Mouse (Mus musculus): ENCODE measurements at regions not wholly inside any gene's neighbourhood (a gene's known extent, or its start where the extent isn't known, plus 50 kb on each side); places are given as distances from the start of the nearest gene placed in this dataset.

DNA sequence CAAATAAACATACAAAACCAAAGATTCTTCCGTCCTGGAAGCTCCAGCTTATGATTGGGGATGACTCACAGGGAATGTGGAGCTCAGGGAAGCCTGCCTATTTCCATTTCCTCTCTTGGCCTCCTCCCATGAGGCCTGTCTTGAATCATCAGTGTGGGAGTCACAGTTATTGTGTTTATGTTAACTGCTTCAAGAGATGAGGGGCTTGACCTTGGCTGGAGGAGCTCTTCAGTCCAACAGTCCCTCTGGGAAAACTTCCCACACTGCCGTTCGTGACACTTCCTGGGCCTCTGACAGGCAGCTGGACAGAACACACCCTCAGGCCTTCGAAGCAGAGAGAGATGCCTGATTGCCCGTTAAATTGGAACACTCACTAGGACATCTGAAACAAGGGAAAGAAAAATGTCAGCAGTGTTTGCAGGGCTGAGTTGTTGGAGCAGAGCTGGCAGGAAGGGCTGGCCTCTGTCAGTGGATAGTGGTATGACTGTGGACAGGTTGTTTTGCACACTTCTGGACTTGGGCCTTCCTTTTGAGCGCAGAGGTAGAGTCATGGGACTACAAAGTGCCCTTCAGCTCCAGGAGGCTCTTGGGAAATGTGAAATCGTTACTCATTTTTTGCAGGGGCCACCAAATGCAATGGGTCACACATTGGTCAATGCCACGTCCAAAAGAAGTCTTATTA is 2105.5 kb upstream of the Lrrc6 start:
- Histone ChIP-seq H3K4me2 (ENCODE audit: low read depth, low read length) (no peak overlapping the region), H3K9ac (ENCODE audit: low read length) (no peak overlapping the region), H3K4me3 (replicated peaks; ENCODE audit: low read length) (no peak overlapping the region), H3K4me1 (ENCODE audit: control insufficient read depth, insufficient read depth, low read length) (0 out of 2 replicates have a peak, but pooled peaks cover 3% of the 10 kb centered on the region), H3K27me3 (ENCODE audit: control insufficient read depth, insufficient read depth, low read length) (no peaks in the 10 kb centered on the region), H3K9me3 (replicated peaks; ENCODE audit: control insufficient read depth, low read length) (no peaks in the 10 kb centered on the region), H3K36me3 (ENCODE audit: control insufficient read depth, insufficient read depth, low read length) (no peaks in the 10 kb centered on the region), H3K27ac (ENCODE audit: low read length) (no peak overlapping the region)
- 51% methylated on average over 8 of the region's 8 CpGs for WGBS
- ATAC-seq (ENCODE audit: insufficient read depth, low FRiP score), result peak; percentile 90

- no peaks in the 10 kb centered on the region for H3K27me3 ChIP-seq (ENCODE audit: control insufficient read depth, insufficient read depth, low read length)
- ATAC-seq (ENCODE audit: insufficient read depth, low FRiP score), result no peak
- H3K9ac ChIP-seq (ENCODE audit: low read length), result no peak overlapping the region
- H3K4me2 ChIP-seq (ENCODE audit: low read depth, low read length), result no peak overlapping the region
- no peak overlapping the region for H3K27ac ChIP-seq (ENCODE audit: low read length)
- no peak overlapping the region for H3K4me3 ChIP-seq (replicated peaks; ENCODE audit: low read length)
- H3K4me1 ChIP-seq (ENCODE audit: control insufficient read depth, insufficient read depth, low read length), result 0 out of 2 replicates have a peak, but pooled peaks cover 3% of the 10 kb centered on the region
- H3K9me3 ChIP-seq (replicated peaks; ENCODE audit: control insufficient read depth, low read length), result no peaks in the 10 kb centered on the region
- no peaks in the 10 kb centered on the region for H3K36me3 ChIP-seq (ENCODE audit: control insufficient read depth, insufficient read depth, low read length)
- 79% methylated on average over 2 of the region's 2 CpGs for WGBS
Measured at GRCm38 (mm10) chr15:68605478-68605877, 2104.8 kb upstream of the Lrrc6 start.

DNA sequence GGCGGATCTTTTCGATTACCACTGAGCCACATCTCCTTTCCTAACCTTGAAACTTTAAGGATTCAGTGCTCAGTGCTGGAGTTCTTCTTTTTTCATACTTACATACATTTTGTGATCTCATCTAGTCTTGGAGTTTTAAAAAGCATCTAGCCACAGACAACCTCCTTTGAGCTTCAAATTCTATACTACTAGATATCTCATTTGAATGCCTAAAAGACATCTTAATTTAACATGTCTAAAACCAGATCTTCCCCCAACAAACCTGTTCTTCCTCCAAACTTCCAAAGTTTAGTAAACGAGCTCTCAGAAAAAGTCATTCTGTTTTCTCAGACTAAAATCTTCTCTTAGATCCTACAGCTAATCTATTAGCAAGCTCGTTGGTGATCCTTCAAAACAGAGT is 2081.5 kb upstream of the Lrrc6 start:
- Histone ChIP-seq H3K4me1 (ENCODE audit: control insufficient read depth, insufficient read depth, low read length) (no peaks in the 10 kb centered on the region), H3K9ac (ENCODE audit: low read length) (no peak overlapping the region), H3K4me3 (replicated peaks; ENCODE audit: low read length) (no peak overlapping the region), H3K27me3 (ENCODE audit: control insufficient read depth, insufficient read depth, low read length) (no peaks in the 10 kb centered on the region), H3K4me2 (ENCODE audit: low read depth, low read length) (no peak overlapping the region), H3K9me3 (replicated peaks; ENCODE audit: control insufficient read depth, low read length) (no peaks in the 10 kb centered on the region), H3K36me3 (ENCODE audit: control insufficient read depth, insufficient read depth, low read length) (no peaks in the 10 kb centered on the region), H3K27ac (ENCODE audit: low read length) (no peak overlapping the region)
- WGBS, result 80% methylated on average over 4 of the region's 4 CpGs
- no peak for ATAC-seq (ENCODE audit: insufficient read depth, low FRiP score)

DNA sequence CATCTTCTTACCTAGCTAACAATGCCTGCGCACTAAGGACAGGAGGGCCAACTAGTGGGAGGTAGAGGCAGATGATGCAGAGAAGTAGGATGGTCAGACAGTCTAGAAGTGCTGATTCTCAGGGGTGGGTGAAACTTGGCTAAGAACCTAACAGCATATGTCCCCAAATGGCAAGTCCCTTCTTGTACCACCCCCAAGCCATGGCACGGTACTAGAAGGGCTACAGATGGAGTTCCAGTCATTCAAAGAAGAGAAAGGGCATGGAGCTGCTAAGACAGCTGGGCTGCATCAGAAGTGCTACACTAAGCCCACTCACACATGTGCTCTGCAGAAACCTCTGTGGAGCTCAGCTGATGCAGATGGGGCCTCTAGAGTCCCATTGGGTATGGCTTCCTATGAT is 2078.8 kb upstream of the Lrrc6 start:
- no peaks in the 10 kb centered on the region for H3K36me3 ChIP-seq (ENCODE audit: control insufficient read depth, insufficient read depth, low read length)
- 78% methylated on average over 2 of the region's 2 CpGs for WGBS
- H3K27me3 ChIP-seq (ENCODE audit: control insufficient read depth, insufficient read depth, low read length), result no peaks in the 10 kb centered on the region
- no peak for ATAC-seq (ENCODE audit: insufficient read depth, low FRiP score)
- H3K9ac ChIP-seq (ENCODE audit: low read length), result no peak overlapping the region
- no peaks in the 10 kb centered on the region for H3K4me1 ChIP-seq (ENCODE audit: control insufficient read depth, insufficient read depth, low read length)
- no peak overlapping the region for H3K4me3 ChIP-seq (replicated peaks; ENCODE audit: low read length)
- H3K9me3 ChIP-seq (replicated peaks; ENCODE audit: control insufficient read depth, low read length), result no peaks in the 10 kb centered on the region
- no peak overlapping the region for H3K27ac ChIP-seq (ENCODE audit: low read length)
- no peak overlapping the region for H3K4me2 ChIP-seq (ENCODE audit: low read depth, low read length)

DNA sequence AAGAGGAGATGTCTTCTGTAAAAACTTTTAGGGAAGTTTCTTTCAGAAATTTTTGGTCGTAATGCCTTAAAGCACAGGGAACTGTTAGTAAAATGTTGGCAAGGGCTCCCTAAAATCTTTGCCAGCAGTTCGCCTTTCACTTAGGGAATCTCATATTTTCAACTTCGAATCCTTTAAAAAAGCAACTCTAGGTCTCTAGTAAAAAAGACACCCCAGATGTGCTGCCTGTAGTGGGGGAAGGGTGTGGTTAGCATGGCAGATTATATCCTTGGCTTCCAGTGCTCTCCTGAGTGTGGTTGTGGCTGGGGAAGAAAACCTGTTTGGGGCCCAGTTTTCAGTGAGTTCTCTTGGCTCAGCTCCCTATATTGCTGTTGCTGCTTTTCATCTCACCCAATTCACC is 2059.9 kb upstream of the Lrrc6 start:
- Histone ChIP-seq H3K27ac (ENCODE audit: low read length) (no peak overlapping the region), H3K4me2 (ENCODE audit: low read depth, low read length) (no peak overlapping the region), H3K36me3 (ENCODE audit: control insufficient read depth, insufficient read depth, low read length) (no peaks in the 10 kb centered on the region), H3K9me3 (replicated peaks; ENCODE audit: control insufficient read depth, low read length) (no peaks in the 10 kb centered on the region), H3K27me3 (ENCODE audit: control insufficient read depth, insufficient read depth, low read length) (no peaks in the 10 kb centered on the region), H3K4me1 (ENCODE audit: control insufficient read depth, insufficient read depth, low read length) (no peaks in the 10 kb centered on the region), H3K4me3 (replicated peaks; ENCODE audit: low read length) (no peak overlapping the region), H3K9ac (ENCODE audit: low read length) (no peak overlapping the region)
- no peak for ATAC-seq (ENCODE audit: insufficient read depth, low FRiP score)
- WGBS, result 68% methylated on average over 3 of the region's 3 CpGs

- H3K4me3 ChIP-seq (replicated peaks; ENCODE audit: low read length), result no peak overlapping the region
- WGBS, result 60% methylated on average over 7 of the region's 7 CpGs
- no peaks in the 10 kb centered on the region for H3K9me3 ChIP-seq (replicated peaks; ENCODE audit: control insufficient read depth, low read length)
- H3K27ac ChIP-seq (ENCODE audit: low read length), result no peak overlapping the region
- no peak overlapping the region for H3K9ac ChIP-seq (ENCODE audit: low read length)
- H3K27me3 ChIP-seq (ENCODE audit: control insufficient read depth, insufficient read depth, low read length), result no peaks in the 10 kb centered on the region
- no peaks in the 10 kb centered on the region for H3K4me1 ChIP-seq (ENCODE audit: control insufficient read depth, insufficient read depth, low read length)
- H3K36me3 ChIP-seq (ENCODE audit: control insufficient read depth, insufficient read depth, low read length), result no peaks in the 10 kb centered on the region
- ATAC-seq (ENCODE audit: insufficient read depth, low FRiP score), result no peak
- H3K4me2 ChIP-seq (ENCODE audit: low read depth, low read length), result no peak overlapping the region
Measured at GRCm38 (mm10) chr15:68556133-68556532, 2055.4 kb upstream of the Lrrc6 start.

DNA sequence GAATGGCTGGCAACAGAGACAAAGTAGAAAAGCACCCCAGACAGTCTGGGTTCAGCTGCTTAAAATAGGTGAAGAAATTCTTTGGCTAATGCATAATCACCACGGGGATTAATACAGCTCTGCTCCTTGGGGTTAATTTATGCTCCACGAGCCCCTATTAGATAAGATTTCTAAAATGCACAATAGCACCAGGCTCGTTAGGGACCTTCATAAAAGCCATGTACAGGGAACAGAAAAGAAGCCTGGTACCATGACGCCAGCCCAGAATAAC is 2035.3 kb upstream of the Lrrc6 start:
- 69% methylated on average over 4 of the region's 4 CpGs for WGBS
- Histone ChIP-seq H3K4me1 (ENCODE audit: control insufficient read depth, insufficient read depth, low read length) (no peaks in the 10 kb centered on the region), H3K4me2 (ENCODE audit: low read depth, low read length) (no peak overlapping the region), H3K4me3 (replicated peaks; ENCODE audit: low read length) (no peak overlapping the region), H3K36me3 (ENCODE audit: control insufficient read depth, insufficient read depth, low read length) (no peaks in the 10 kb centered on the region), H3K27ac (ENCODE audit: low read length) (no peak overlapping the region), H3K9ac (ENCODE audit: low read length) (no peak overlapping the region), H3K9me3 (replicated peaks; ENCODE audit: control insufficient read depth, low read length) (no peaks in the 10 kb centered on the region), H3K27me3 (ENCODE audit: control insufficient read depth, insufficient read depth, low read length) (no peaks in the 10 kb centered on the region)
- no peak for ATAC-seq (ENCODE audit: insufficient read depth, low FRiP score)

- WGBS, result 72% methylated on average over 10 of the region's 10 CpGs
- Histone ChIP-seq H3K27ac (ENCODE audit: low read length) (no peak overlapping the region), H3K27me3 (ENCODE audit: control insufficient read depth, insufficient read depth, low read length) (no peaks in the 10 kb centered on the region), H3K9ac (ENCODE audit: low read length) (no peak overlapping the region), H3K36me3 (ENCODE audit: control insufficient read depth, insufficient read depth, low read length) (no peaks in the 10 kb centered on the region), H3K4me3 (replicated peaks; ENCODE audit: low read length) (no peak overlapping the region), H3K4me2 (ENCODE audit: low read depth, low read length) (no peak overlapping the region), H3K9me3 (replicated peaks; ENCODE audit: control insufficient read depth, low read length) (no peaks in the 10 kb centered on the region), H3K4me1 (ENCODE audit: control insufficient read depth, insufficient read depth, low read length) (no peaks in the 10 kb centered on the region)
- no peak for ATAC-seq (ENCODE audit: insufficient read depth, low FRiP score)
Measured at GRCm38 (mm10) chr15:68535297-68536054, 2034.8 kb upstream of the Lrrc6 start.

DNA sequence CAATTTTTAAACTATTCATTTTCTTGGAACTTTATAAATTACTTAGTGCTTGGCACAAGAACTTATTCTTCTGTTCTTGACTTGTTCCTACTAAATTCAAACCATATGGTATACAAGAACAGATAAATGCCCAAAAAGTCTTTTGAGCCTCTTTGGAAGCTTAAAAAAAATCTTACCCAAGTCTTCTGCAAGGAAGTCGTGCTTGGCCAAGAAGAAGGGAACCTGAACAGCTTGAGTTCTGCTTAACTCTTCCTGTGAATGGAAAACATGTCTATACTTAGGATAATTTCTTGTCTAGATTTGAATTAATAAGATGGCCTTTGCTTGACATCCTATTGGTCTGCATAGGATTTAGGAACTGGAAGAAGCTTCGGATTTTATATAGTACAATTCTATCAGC is 2020.0 kb upstream of the Lrrc6 start:
- Histone ChIP-seq H3K27me3 (ENCODE audit: control insufficient read depth, insufficient read depth, low read length) (no peaks in the 10 kb centered on the region), H3K36me3 (ENCODE audit: control insufficient read depth, insufficient read depth, low read length) (no peaks in the 10 kb centered on the region), H3K9ac (ENCODE audit: low read length) (no peak overlapping the region), H3K9me3 (replicated peaks; ENCODE audit: control insufficient read depth, low read length) (no peaks in the 10 kb centered on the region), H3K4me2 (ENCODE audit: low read depth, low read length) (no peak overlapping the region), H3K4me3 (replicated peaks; ENCODE audit: low read length) (no peak overlapping the region), H3K4me1 (ENCODE audit: control insufficient read depth, insufficient read depth, low read length) (no peaks in the 10 kb centered on the region), H3K27ac (ENCODE audit: low read length) (no peak overlapping the region)
- no peak for ATAC-seq (ENCODE audit: insufficient read depth, low FRiP score)
- WGBS, result 71% methylated on average over 2 of the region's 2 CpGs
